Mouse (Mus musculus) megakaryocyte, embryonic 14.5 days (primary cell): Measurements from ENCODE around the gene Pcbp2.

Experiments used
- FLI1 ChIP-seq: IDR thresholded peaks from 2 replicates; pipeline ENCODE4 v1.6.1; 2012; ENCODE audit warnings: low read length, inconsistent platforms, mixed read lengths
- GATA1 ChIP-seq: IDR thresholded peaks from 3 replicates; pipeline ENCODE4 v1.6.1; 2012; ENCODE audit warnings: mixed read lengths, low read length, inconsistent platforms, borderline replicate concordance

DNA sequence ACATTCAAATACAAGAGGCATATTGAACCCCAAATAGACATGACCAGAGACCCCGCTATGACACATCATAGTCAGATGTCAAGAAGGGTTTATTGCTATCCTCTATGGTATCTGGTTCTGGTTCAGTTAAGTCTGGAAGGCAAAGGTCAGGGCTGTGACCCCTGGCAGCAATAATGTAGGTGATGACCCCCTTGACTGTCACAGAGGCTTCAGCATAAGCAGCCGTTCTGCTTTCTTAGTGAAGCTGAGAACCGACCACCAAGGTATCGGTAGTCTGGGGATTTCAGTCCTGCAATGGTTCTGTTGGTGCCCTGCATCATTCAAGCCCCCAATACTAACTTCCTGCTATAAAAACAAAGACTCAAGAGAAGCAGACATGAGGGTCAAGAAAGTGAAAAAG lies 61.2 kb downstream of the Pcbp2 start:
- no peak for TF ChIP-seq GATA1
- TF ChIP-seq FLI1, result no peak
